Mouse (Mus musculus) bone marrow, adult 2 months (tissue): ENCODE results near the gene Rapgef4.

Source experiments
- CTCF ChIP-seq: fragments of 200-500 bp; IDR thresholded peaks from 2 replicates; pipeline ENCODE4 v1.5.1; 2011; ENCODE audit warnings: low read length, control low read depth; ENCODE audit not compliant: control insufficient read depth, insufficient read depth
- POLR2A ChIP-seq: fragments of 200-500 bp; IDR thresholded peaks from 2 replicates; pipeline ENCODE4 v1.6.1; 2011; ENCODE audit warnings: low read depth, mild to moderate bottlenecking, control low read depth, low read length, borderline replicate concordance; ENCODE audit not compliant: control insufficient read depth

- no peak for TF ChIP-seq CTCF
- no peak for TF ChIP-seq POLR2A
These were observed 28.6 kb downstream of the Rapgef4 start for GRCm38 (mm10) chr2:72009446-72010218.
